Mouse (Mus musculus): ENCODE results near the gene Gria2. TPM values are rescaled to one million over a fixed set of nuclear protein-coding genes. Genes with fewer than 3 reads are reported as not detected.

Gene Gria2
- polyA plus RNA-seq, 1 experiment from 2014 or later = 1.1 TPM

GRCm38 (mm10) chr3:80773232-80773631, 29.4 kb downstream of the Gria2 start:
- no peak overlapping the region for H3K4me2 ChIP-seq
- no peaks in the 10 kb centered on the region for H3K27me3 ChIP-seq
- no peaks in the 10 kb centered on the region for H3K36me3 ChIP-seq
- no peak overlapping the region for H3K27ac ChIP-seq
- no peaks in the 10 kb centered on the region for H3K9me3 ChIP-seq (replicated peaks)
- WGBS = 81% methylated on average over 4 of the region's 4 CpGs
- ATAC-seq (replicated peaks; ENCODE audit: low FRiP score) = no peak
- H3K9ac ChIP-seq = no peak overlapping the region
- no peaks in the 10 kb centered on the region for H3K4me1 ChIP-seq
- no peak overlapping the region for H3K4me3 ChIP-seq (replicated peaks)

- Histone ChIP-seq H3K27me3 (no peaks in the 10 kb centered on the region), H3K4me2 (no peak overlapping the region), H3K36me3 (no peaks in the 10 kb centered on the region), H3K27ac (no peak overlapping the region), H3K9ac (no peak overlapping the region), H3K4me1 (no peaks in the 10 kb centered on the region), H3K4me3 (replicated peaks) (no peak overlapping the region), H3K9me3 (replicated peaks) (no peaks in the 10 kb centered on the region)
- WGBS = 71% methylated on average over 5 of the region's 5 CpGs
- ATAC-seq (replicated peaks; ENCODE audit: low FRiP score) = no peak
Observed at GRCm38 (mm10) chr3:80769506-80770235, 33.0 kb downstream of the Gria2 start.

DNA sequence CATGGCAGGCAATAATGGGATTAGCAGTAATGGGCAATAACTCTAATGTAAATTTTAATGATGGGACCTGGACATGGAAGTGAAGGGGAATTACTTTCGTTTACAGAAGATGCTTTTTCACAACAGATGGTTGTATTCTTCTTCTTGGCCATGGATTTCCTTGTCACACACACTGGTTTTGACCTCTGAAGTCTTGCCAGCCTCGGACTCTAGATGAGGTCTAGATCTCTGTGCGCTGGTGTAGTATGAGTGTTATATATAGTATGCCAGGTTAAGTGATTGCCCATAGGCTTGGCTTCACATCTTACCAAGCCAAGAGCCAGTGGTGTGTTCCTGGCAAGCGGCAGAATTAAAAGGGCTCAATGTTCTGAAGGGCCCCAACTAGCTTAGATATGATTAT, 43.7 kb downstream of the Gria2 start:
- Histone ChIP-seq H3K4me2 (no peak overlapping the region), H3K36me3 (no peaks in the 10 kb centered on the region), H3K27ac (no peak overlapping the region), H3K4me3 (replicated peaks) (no peak overlapping the region), H3K9ac (no peak overlapping the region), H3K27me3 (no peaks in the 10 kb centered on the region), H3K9me3 (replicated peaks) (no peaks in the 10 kb centered on the region), H3K4me1 (no peaks in the 10 kb centered on the region)
- ATAC-seq (replicated peaks; ENCODE audit: low FRiP score) = no peak
- 83% methylated on average over 4 of the region's 4 CpGs for WGBS

- ATAC-seq (replicated peaks; ENCODE audit: low FRiP score) = no peak
- Histone ChIP-seq H3K4me2 (no peak overlapping the region), H3K36me3 (no peaks in the 10 kb centered on the region), H3K9me3 (replicated peaks) (no peaks in the 10 kb centered on the region), H3K9ac (no peak overlapping the region), H3K4me1 (no peaks in the 10 kb centered on the region), H3K27me3 (no peaks in the 10 kb centered on the region), H3K27ac (no peak overlapping the region), H3K4me3 (replicated peaks) (no peak overlapping the region)
- 85% methylated on average over 2 of the region's 2 CpGs for WGBS
Observed at GRCm38 (mm10) chr3:80758363-80758762, 44.3 kb downstream of the Gria2 start.

DNA sequence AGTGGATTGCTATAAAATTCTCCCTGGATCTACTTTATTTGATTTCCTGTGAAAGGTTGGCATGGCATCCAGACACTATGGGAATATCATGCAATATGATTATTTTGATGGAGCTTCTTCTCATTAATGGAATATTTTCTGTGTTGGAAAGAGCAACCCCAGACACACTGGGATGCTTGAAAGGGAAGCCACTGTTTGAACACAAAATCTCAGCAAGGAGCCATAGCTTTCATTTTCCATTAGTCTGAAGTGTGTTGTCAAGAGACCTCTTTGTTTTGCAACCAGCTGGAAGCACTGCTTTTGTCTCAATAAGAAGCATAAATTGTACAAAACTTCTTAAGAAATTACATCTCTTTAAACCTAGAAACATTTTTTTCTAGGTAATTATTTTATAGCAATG, 51.8 kb downstream of the Gria2 start:
- H3K27me3 ChIP-seq = no peaks in the 10 kb centered on the region
- no peak for ATAC-seq (replicated peaks; ENCODE audit: low FRiP score)
- no peaks in the 10 kb centered on the region for H3K9me3 ChIP-seq (replicated peaks)
- H3K4me1 ChIP-seq = no peaks in the 10 kb centered on the region
- H3K36me3 ChIP-seq = no peaks in the 10 kb centered on the region
- H3K27ac ChIP-seq = no peak overlapping the region
- H3K9ac ChIP-seq = no peak overlapping the region
- H3K4me3 ChIP-seq (replicated peaks) = no peak overlapping the region
- H3K4me2 ChIP-seq = no peak overlapping the region

- Histone ChIP-seq H3K4me1 (no peaks in the 10 kb centered on the region), H3K36me3 (no peaks in the 10 kb centered on the region), H3K9me3 (replicated peaks) (no peaks in the 10 kb centered on the region), H3K4me3 (replicated peaks) (no peak overlapping the region), H3K27ac (no peak overlapping the region), H3K27me3 (no peaks in the 10 kb centered on the region), H3K9ac (no peak overlapping the region), H3K4me2 (no peak overlapping the region)
- WGBS = 65% methylated on average over 3 of the region's 3 CpGs
- no peak for ATAC-seq (replicated peaks; ENCODE audit: low FRiP score)
Observed at GRCm38 (mm10) chr3:80725205-80725604, 77.4 kb downstream of the Gria2 start.

DNA sequence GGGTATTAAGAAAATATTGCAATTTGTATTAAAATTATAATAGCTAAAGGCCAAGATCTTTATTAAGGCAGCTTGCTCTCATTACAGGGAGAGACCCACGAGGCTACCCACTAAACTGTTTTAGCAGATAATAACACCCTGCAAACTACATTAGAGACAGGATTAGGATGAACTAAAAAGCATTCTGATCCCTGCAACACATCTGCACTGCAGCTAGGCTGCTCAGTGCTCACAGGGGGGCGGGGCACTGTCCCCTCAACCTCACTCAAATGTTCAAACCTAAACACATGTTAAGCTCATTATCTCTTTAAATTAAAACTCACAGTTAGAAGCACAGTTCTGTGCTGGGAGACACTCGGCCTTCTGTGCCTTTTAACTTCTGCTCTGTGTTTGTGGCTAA, 89.5 kb downstream of the Gria2 start:
- Histone ChIP-seq H3K36me3 (no peaks in the 10 kb centered on the region), H3K4me3 (replicated peaks) (no peak overlapping the region), H3K27ac (no peak overlapping the region), H3K27me3 (no peaks in the 10 kb centered on the region), H3K9ac (no peak overlapping the region), H3K4me1 (no peaks in the 10 kb centered on the region), H3K4me2 (no peak overlapping the region), H3K9me3 (replicated peaks) (no peaks in the 10 kb centered on the region)
- 45% methylated on average over 3 of the region's 3 CpGs for WGBS
- no peak for ATAC-seq (replicated peaks; ENCODE audit: low FRiP score)

DNA sequence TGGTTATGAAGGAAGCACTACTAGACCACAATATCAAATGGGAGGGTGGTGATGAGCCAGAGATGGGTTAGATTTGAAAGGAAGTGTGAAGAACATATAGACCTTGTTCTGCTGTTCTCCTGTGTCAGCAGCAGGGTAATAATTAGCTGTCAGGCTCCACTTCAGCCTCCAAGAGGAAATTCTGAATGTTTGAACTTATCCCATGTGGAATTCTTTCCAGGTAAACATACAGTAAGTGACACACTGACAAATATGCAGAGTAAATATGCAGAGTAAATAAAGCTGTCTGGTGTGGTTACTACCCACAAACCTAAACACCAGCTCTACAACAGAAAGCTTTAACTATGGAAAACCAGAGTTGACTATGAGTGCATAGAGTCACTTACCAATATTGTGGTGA, 93.6 kb downstream of the Gria2 start:
- no peaks in the 10 kb centered on the region for H3K36me3 ChIP-seq
- H3K27ac ChIP-seq = no peak overlapping the region
- H3K4me2 ChIP-seq = no peak overlapping the region
- no peak for ATAC-seq (replicated peaks; ENCODE audit: low FRiP score)
- no peaks in the 10 kb centered on the region for H3K27me3 ChIP-seq
- no peak overlapping the region for H3K4me3 ChIP-seq (replicated peaks)
- H3K9me3 ChIP-seq (replicated peaks) = no peaks in the 10 kb centered on the region
- H3K9ac ChIP-seq = no peak overlapping the region
- no peaks in the 10 kb centered on the region for H3K4me1 ChIP-seq

DNA sequence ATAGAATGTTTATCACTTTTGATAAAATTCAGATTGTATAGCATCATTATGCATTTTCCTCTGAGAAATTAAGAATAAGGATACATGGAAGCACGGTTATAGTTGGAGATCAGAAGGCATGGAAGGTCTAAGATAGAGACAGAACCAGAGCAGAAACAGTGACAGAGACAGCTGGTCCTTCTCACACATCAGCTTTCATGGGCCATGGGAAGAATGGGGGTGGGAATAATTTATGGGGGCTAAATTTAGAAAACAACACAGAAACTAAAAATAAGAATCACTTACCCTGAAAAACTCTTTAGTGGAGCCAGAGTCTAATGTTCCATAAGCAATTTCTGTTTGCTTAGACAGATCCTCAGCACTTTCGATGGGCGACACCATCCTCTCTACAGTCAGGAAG, 100.5 kb downstream of the Gria2 start:
- 47% methylated on average over 3 of the region's 3 CpGs for whole genome bisulfite sequencing
- H3K36me3 ChIP-seq = no peaks in the 10 kb centered on the region
- no peak for ATAC-seq (replicated peaks; ENCODE audit: low FRiP score)

GRCm38 (mm10) chr3:80697523-80697922, 105.1 kb downstream of the Gria2 start:
- Histone ChIP-seq H3K4me1 (no peaks in the 10 kb centered on the region), H3K27me3 (no peaks in the 10 kb centered on the region), H3K9me3 (replicated peaks) (no peaks in the 10 kb centered on the region), H3K27ac (no peak overlapping the region), H3K4me2 (no peak overlapping the region), H3K9ac (no peak overlapping the region), H3K4me3 (replicated peaks) (no peak overlapping the region), H3K36me3 (no peaks in the 10 kb centered on the region)
- no peak for ATAC-seq (replicated peaks; ENCODE audit: low FRiP score)
- 76% methylated on average over 4 of the region's 4 CpGs for WGBS

More for the DNA sequence above, 100.5 kb downstream of the Gria2 start:
- no peak overlapping the region for H3K4me2 ChIP-seq
- H3K9ac ChIP-seq = no peak overlapping the region
- H3K4me3 ChIP-seq (replicated peaks) = no peak overlapping the region
- H3K27ac ChIP-seq = no peak overlapping the region
- no peaks in the 10 kb centered on the region for H3K4me1 ChIP-seq
- no peaks in the 10 kb centered on the region for H3K27me3 ChIP-seq
- no peaks in the 10 kb centered on the region for H3K9me3 ChIP-seq (replicated peaks)

DNA sequence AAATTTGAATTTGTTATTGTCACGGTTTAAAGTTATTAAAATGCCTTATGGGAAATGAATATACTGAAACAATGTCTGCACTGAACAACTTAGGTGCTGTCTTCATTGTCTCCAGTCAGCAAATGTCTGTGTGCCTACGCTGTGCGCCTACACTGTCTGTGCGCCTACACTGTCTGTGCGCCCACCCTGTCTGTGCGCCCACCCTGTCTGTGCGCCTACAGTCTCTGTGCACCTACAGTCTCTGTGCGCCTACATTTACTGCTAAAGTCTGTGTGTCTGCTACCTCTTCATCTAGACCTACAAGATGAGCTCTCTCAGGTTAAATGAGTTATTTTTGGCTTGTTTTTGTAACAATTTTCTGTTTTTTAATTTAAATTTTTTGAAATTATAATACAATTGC, 107.7 kb downstream of the Gria2 start:
- no peaks in the 10 kb centered on the region for H3K36me3 ChIP-seq
- WGBS = 94% methylated on average over 8 of the region's 8 CpGs
- H3K27ac ChIP-seq = no peak overlapping the region
- H3K9ac ChIP-seq = no peak overlapping the region
- no peak overlapping the region for H3K4me3 ChIP-seq (replicated peaks)
- ATAC-seq (replicated peaks; ENCODE audit: low FRiP score) = no peak
- H3K4me2 ChIP-seq = no peak overlapping the region
- no peaks in the 10 kb centered on the region for H3K9me3 ChIP-seq (replicated peaks)
- H3K4me1 ChIP-seq = no peaks in the 10 kb centered on the region
- H3K27me3 ChIP-seq = no peaks in the 10 kb centered on the region

DNA sequence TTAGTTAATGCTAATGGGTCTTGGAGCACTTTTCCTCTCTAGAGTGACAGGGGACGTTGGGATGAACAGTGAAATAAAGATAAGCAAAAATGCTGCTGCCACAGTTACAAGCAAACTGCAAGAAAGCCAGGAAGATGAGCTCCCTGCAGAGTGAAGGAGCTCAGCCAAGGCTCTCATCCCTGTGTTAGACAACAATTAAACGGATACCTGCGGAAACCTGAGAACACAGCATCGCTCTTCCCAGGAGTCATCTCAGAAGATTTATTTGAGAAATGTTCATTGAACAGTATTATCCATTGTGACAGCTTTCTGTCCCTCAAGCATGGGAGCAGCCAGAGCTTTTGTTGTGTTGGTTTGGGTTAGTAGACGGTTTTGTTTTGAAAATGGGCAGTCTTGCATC, 137.5 kb downstream of the Gria2 start:
- Histone ChIP-seq H3K36me3 (no peaks in the 10 kb centered on the region), H3K27ac (no peak overlapping the region), H3K27me3 (no peaks in the 10 kb centered on the region), H3K4me1 (no peaks in the 10 kb centered on the region), H3K9ac (no peak overlapping the region), H3K9me3 (replicated peaks) (no peaks in the 10 kb centered on the region), H3K4me3 (replicated peaks) (no peak overlapping the region), H3K4me2 (no peak overlapping the region)
- 65% methylated on average over 5 of the region's 5 CpGs for WGBS
- ATAC-seq (replicated peaks; ENCODE audit: low FRiP score) = no peak

DNA sequence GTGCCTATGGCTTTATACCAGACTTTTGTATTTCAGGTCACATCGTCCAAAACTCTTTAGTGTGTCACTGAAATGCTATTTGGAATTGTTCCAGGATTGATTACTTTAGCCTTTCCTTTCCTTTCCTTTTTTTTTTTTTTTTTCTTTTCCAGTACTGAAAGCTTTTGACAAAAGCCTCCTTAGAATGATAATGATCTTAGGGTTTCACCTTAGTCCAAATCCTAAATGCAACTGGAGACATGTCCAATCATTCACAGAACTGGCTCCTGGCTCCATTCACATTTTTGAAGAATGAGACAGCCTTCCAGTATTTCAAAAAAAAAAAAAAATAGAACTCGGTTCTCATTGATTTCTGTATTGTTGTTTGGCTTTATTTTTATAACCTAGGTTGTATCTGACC, 139.3 kb downstream of the Gria2 start:
- H3K36me3 ChIP-seq = no peaks in the 10 kb centered on the region
- H3K9ac ChIP-seq = no peak overlapping the region
- H3K4me2 ChIP-seq = no peak overlapping the region
- H3K4me1 ChIP-seq = no peaks in the 10 kb centered on the region
- no peaks in the 10 kb centered on the region for H3K27me3 ChIP-seq
- H3K4me3 ChIP-seq (replicated peaks) = no peak overlapping the region
- no peaks in the 10 kb centered on the region for H3K9me3 ChIP-seq (replicated peaks)
- no peak overlapping the region for H3K27ac ChIP-seq
- 73% methylated on average over 2 of the region's 2 CpGs for WGBS
- ATAC-seq (replicated peaks; ENCODE audit: low FRiP score) = no peak

All from kidney, embryonic 15.5 days (tissue).